Mouse (Mus musculus): ENCODE results near the gene Kcnk10. TPM values are rescaled to one million over a fixed set of nuclear protein-coding genes. Genes with fewer than 3 reads are reported as not detected.

The Kcnk10 gene
- polyA plus RNA-seq, 1 experiment from 2014 or later, result 0.44 TPM

DNA sequence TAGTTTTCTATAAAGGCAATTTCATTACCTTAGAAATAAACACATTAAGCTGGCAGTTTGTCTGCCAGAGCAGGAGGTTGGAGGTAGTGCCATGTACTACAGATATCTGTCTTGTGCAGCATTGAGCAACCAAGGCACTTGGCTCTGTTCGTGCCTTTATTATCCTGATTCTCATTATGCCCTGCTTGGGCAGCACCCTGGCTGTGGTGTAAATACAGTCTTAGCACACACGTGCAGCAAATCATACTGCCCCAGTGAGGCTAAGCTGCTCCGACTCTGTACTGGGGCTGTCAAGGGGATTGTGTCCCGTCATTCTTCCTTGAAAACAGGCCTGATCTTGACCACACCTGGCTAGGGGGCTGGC, 57.6 kb downstream of the Kcnk10 start:
- Histone ChIP-seq H3K27ac (ENCODE audit: low read depth, low read length) (no peak overlapping the region), H3K4me1 (ENCODE audit: control insufficient read depth, insufficient read depth, low read length) (no peaks in the 10 kb centered on the region), H3K9ac (ENCODE audit: low read depth, low read length) (no peak overlapping the region), H3K27me3 (ENCODE audit: control insufficient read depth, insufficient read depth, low read length) (no peaks in the 10 kb centered on the region), H3K9me3 (replicated peaks; ENCODE audit: control insufficient read depth, low read length) (no peaks in the 10 kb centered on the region), H3K4me2 (no peak overlapping the region), H3K4me3 (ENCODE audit: low read depth, low read length) (no peak overlapping the region), H3K36me3 (ENCODE audit: control insufficient read depth, insufficient read depth, low read length) (no peaks in the 10 kb centered on the region)
- ATAC-seq (replicated peaks; ENCODE audit: insufficient number of reproducible peaks, low FRiP score, low TSS enrichment), result no peak
- WGBS (ENCODE audit: insufficient replicate concordance), result 79% methylated on average over 4 of the region's 4 CpGs

DNA sequence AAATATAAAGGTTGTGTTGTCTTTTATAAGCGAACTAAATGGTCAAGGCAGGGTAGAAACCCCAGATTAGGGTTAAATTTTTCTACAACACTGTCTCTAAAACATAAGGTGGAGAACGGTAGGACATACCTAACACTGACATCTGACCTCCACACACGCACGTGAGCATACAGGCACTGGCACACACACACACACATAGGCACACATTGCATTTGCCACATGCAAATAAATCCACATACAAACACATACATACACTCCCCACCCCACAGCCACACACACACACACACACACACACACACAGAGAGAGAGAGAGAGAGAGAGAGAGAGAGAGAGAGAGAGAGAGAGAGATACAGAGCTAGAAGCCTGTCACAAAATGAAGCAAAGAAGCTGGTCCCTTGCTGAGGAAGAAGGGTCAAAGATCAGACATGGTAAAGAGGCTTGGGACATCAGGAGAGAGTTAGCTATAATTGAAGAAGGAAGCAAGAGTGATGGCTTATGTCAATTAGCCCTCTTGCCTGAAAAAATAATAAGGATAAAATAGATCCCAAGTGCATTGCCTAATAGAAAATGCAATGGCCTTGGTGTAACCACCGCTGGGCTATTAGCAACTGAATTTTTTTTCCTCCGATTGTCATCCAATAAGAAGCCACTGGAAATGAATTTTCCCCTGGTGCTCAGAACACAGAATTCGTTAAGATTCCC, 58.1 kb downstream of the Kcnk10 start:
- no peak overlapping the region for H3K4me3 ChIP-seq (ENCODE audit: low read depth, low read length)
- H3K9ac ChIP-seq (ENCODE audit: low read depth, low read length), result no peak overlapping the region
- no peaks in the 10 kb centered on the region for H3K9me3 ChIP-seq (replicated peaks; ENCODE audit: control insufficient read depth, low read length)
- ATAC-seq (replicated peaks; ENCODE audit: insufficient number of reproducible peaks, low FRiP score, low TSS enrichment), result no peak
- H3K27me3 ChIP-seq (ENCODE audit: control insufficient read depth, insufficient read depth, low read length), result no peaks in the 10 kb centered on the region
- no peak overlapping the region for H3K4me2 ChIP-seq
- 77% methylated on average over 7 of the region's 7 CpGs for WGBS (ENCODE audit: insufficient replicate concordance)
- no peak overlapping the region for H3K27ac ChIP-seq (ENCODE audit: low read depth, low read length)
- H3K36me3 ChIP-seq (ENCODE audit: control insufficient read depth, insufficient read depth, low read length), result no peaks in the 10 kb centered on the region
- no peaks in the 10 kb centered on the region for H3K4me1 ChIP-seq (ENCODE audit: control insufficient read depth, insufficient read depth, low read length)

- Histone ChIP-seq H3K4me2 (no peak overlapping the region), H3K36me3 (ENCODE audit: control insufficient read depth, insufficient read depth, low read length) (no peaks in the 10 kb centered on the region), H3K4me3 (ENCODE audit: low read depth, low read length) (no peak overlapping the region), H3K27ac (ENCODE audit: low read depth, low read length) (no peak overlapping the region), H3K27me3 (ENCODE audit: control insufficient read depth, insufficient read depth, low read length) (no peaks in the 10 kb centered on the region), H3K9me3 (replicated peaks; ENCODE audit: control insufficient read depth, low read length) (no peaks in the 10 kb centered on the region), H3K4me1 (ENCODE audit: control insufficient read depth, insufficient read depth, low read length) (no peaks in the 10 kb centered on the region), H3K9ac (ENCODE audit: low read depth, low read length) (no peak overlapping the region)
- no peak for ATAC-seq (replicated peaks; ENCODE audit: insufficient number of reproducible peaks, low FRiP score, low TSS enrichment)
- 52% methylated on average over 4 of the region's 4 CpGs for WGBS (ENCODE audit: insufficient replicate concordance)
Measured at GRCm38 (mm10) chr12:98505601-98506000, 72.5 kb downstream of the Kcnk10 start.

DNA sequence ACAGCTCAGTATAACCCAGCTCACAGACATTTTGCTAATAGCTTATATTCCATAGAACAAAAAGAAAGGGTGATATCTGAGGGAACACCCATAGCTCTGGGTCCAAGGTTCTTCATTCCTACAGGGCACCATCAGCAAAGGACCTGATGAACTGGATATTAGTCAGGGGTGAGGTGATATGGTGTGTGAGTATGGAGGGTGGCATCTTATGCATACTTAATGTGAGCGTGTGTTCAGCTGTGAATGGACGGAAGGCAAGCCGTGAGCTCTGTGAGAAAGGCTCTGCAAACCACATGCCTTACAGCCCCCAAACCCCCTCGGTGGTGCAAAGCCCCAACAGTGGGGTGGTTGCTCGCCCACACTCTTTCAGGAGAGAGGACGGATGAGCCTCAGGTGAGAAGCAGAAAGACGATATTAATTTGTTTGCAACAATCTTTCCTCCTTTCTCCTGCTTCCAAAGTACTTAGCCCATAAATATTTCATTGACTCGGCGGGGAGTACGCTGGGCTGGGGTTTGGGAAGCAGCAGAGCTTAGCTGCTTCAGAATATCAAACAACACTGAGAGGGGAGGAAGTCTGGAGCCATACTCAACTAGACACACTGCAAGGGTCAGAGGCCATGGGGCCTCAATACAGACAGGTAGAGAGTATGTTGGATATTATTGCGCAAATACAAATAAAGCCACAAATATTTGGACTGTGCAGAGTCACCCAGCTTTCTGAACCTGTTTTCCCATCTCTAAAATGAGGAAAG, 76.4 kb downstream of the Kcnk10 start:
- no peak overlapping the region for H3K4me3 ChIP-seq (ENCODE audit: low read depth, low read length)
- no peak for ATAC-seq (replicated peaks; ENCODE audit: insufficient number of reproducible peaks, low FRiP score, low TSS enrichment)
- H3K4me2 ChIP-seq, result no peak overlapping the region
- no peaks in the 10 kb centered on the region for H3K4me1 ChIP-seq (ENCODE audit: control insufficient read depth, insufficient read depth, low read length)
- H3K27ac ChIP-seq (ENCODE audit: low read depth, low read length), result no peak overlapping the region
- 81% methylated on average over 11 of the region's 11 CpGs for WGBS (ENCODE audit: insufficient replicate concordance)
- no peaks in the 10 kb centered on the region for H3K9me3 ChIP-seq (replicated peaks; ENCODE audit: control insufficient read depth, low read length)
- no peaks in the 10 kb centered on the region for H3K27me3 ChIP-seq (ENCODE audit: control insufficient read depth, insufficient read depth, low read length)
- H3K36me3 ChIP-seq (ENCODE audit: control insufficient read depth, insufficient read depth, low read length), result no peaks in the 10 kb centered on the region
- no peak overlapping the region for H3K9ac ChIP-seq (ENCODE audit: low read depth, low read length)

- WGBS (ENCODE audit: insufficient replicate concordance), result 74% methylated on average over 4 of the region's 4 CpGs
- Histone ChIP-seq H3K27me3 (ENCODE audit: control insufficient read depth, insufficient read depth, low read length) (no peaks in the 10 kb centered on the region), H3K36me3 (ENCODE audit: control insufficient read depth, insufficient read depth, low read length) (no peaks in the 10 kb centered on the region), H3K4me1 (ENCODE audit: control insufficient read depth, insufficient read depth, low read length) (no peaks in the 10 kb centered on the region), H3K27ac (ENCODE audit: low read depth, low read length) (no peak overlapping the region), H3K9me3 (replicated peaks; ENCODE audit: control insufficient read depth, low read length) (no peaks in the 10 kb centered on the region), H3K9ac (ENCODE audit: low read depth, low read length) (no peak overlapping the region), H3K4me3 (ENCODE audit: low read depth, low read length) (no peak overlapping the region), H3K4me2 (no peak overlapping the region)
- no peak for ATAC-seq (replicated peaks; ENCODE audit: insufficient number of reproducible peaks, low FRiP score, low TSS enrichment)
Measured at GRCm38 (mm10) chr12:98501045-98501444, 77.1 kb downstream of the Kcnk10 start.

- Histone ChIP-seq H3K9me3 (replicated peaks; ENCODE audit: control insufficient read depth, low read length) (no peaks in the 10 kb centered on the region), H3K27ac (ENCODE audit: low read depth, low read length) (no peak overlapping the region), H3K27me3 (ENCODE audit: control insufficient read depth, insufficient read depth, low read length) (no peaks in the 10 kb centered on the region), H3K36me3 (ENCODE audit: control insufficient read depth, insufficient read depth, low read length) (no peaks in the 10 kb centered on the region), H3K4me1 (ENCODE audit: control insufficient read depth, insufficient read depth, low read length) (no peaks in the 10 kb centered on the region), H3K9ac (ENCODE audit: low read depth, low read length) (no peak overlapping the region), H3K4me2 (no peak overlapping the region), H3K4me3 (ENCODE audit: low read depth, low read length) (no peak overlapping the region)
- 80% methylated on average over 2 of the region's 2 CpGs for WGBS (ENCODE audit: insufficient replicate concordance)
- no peak for ATAC-seq (replicated peaks; ENCODE audit: insufficient number of reproducible peaks, low FRiP score, low TSS enrichment)
Measured at GRCm38 (mm10) chr12:98481460-98481859, 96.7 kb downstream of the Kcnk10 start.

DNA sequence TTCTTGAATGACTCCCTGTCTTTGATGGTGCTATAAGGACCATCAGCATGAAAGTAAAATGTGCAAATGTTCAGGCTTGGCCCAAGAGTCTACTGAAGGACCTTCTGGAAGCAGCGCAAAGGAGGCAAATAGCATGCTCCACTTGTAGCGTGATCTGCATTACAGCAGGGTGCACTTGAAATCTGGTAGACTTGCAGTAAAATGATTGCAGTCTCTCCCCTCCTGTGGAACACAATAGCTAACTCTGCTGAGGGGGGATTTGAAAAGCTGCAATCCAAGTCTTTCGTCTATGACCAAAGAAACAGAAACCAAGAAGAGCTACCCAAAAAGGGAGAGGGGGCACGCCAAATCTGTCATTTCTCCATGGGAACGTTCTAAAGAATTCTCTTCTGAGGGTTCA, 97.1 kb downstream of the Kcnk10 start:
- Histone ChIP-seq H3K9ac (ENCODE audit: low read depth, low read length) (no peak overlapping the region), H3K4me1 (ENCODE audit: control insufficient read depth, insufficient read depth, low read length) (no peaks in the 10 kb centered on the region), H3K4me3 (ENCODE audit: low read depth, low read length) (no peak overlapping the region), H3K27ac (ENCODE audit: low read depth, low read length) (no peak overlapping the region), H3K4me2 (no peak overlapping the region), H3K36me3 (ENCODE audit: control insufficient read depth, insufficient read depth, low read length) (no peaks in the 10 kb centered on the region), H3K27me3 (ENCODE audit: control insufficient read depth, insufficient read depth, low read length) (no peaks in the 10 kb centered on the region), H3K9me3 (replicated peaks; ENCODE audit: control insufficient read depth, low read length) (no peaks in the 10 kb centered on the region)
- no peak for ATAC-seq (replicated peaks; ENCODE audit: insufficient number of reproducible peaks, low FRiP score, low TSS enrichment)
- 78% methylated on average over 5 of the region's 5 CpGs for WGBS (ENCODE audit: insufficient replicate concordance)

DNA sequence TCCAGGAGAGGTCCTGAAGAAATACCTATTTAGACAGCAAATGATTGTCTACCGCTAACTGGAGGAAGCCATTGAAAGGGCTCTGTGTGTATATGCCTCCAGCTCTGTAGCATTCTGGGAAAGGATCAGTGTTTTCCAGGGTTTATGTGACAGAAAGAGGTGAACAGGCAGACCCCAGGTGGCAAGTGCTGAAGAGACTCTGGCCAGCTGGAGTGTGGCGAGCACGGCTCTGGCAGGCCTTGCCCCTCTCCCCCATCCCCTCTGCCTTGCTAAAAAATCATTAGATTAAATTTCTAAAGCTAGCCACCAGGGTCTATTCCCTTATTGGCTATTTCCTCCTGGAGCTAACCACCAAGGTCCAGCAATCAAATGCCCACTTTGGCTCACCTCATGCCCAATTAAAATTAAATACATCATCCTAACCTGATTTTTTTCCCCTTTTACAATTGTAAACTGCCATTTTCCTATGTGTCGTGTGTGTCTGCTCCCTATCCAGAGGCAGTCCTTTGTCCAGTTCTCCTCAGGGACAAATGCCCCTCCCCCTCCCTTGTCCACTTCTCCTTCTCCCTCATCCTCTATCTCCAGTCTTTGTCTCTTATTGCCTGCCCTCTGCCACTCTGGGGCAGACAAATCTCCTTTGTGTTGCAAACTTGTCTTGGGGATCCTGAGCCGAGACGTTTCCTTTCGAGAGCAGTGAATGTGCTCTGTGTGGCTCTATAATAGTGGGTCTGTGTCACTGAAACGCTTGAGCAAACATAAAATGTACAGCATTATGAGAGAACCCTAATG, 100.2 kb downstream of the Kcnk10 start:
- WGBS (ENCODE audit: insufficient replicate concordance), result 58% methylated on average over 8 of the region's 8 CpGs
- H3K27me3 ChIP-seq (ENCODE audit: control insufficient read depth, insufficient read depth, low read length), result no peaks in the 10 kb centered on the region
- H3K4me3 ChIP-seq (ENCODE audit: low read depth, low read length), result no peak overlapping the region
- H3K4me2 ChIP-seq, result no peak overlapping the region
- no peak overlapping the region for H3K27ac ChIP-seq (ENCODE audit: low read depth, low read length)
- no peak for ATAC-seq (replicated peaks; ENCODE audit: insufficient number of reproducible peaks, low FRiP score, low TSS enrichment)
- no peaks in the 10 kb centered on the region for H3K9me3 ChIP-seq (replicated peaks; ENCODE audit: control insufficient read depth, low read length)
- no peaks in the 10 kb centered on the region for H3K4me1 ChIP-seq (ENCODE audit: control insufficient read depth, insufficient read depth, low read length)
- no peak overlapping the region for H3K9ac ChIP-seq (ENCODE audit: low read depth, low read length)
- no peaks in the 10 kb centered on the region for H3K36me3 ChIP-seq (ENCODE audit: control insufficient read depth, insufficient read depth, low read length)

Measured in heart, embryonic 11.5 days (tissue).